Mouse (Mus musculus) kidney, postnatal 0 days (tissue): Measurements from ENCODE around the gene Serpinb5. TPM values are rescaled to one million over a fixed set of nuclear protein-coding genes. Genes with fewer than 3 reads are reported as not detected.

ENCODE experiments used
- ATAC-seq: fragments of 200-750 bp; cut with Nextera tagmentation; replicated peaks from 2 replicates; pipeline ENCODE4 v1.8.0; 2017; ENCODE audit warnings: low read depth, moderate number of reproducible peaks, moderate TSS enrichment, moderate library complexity; ENCODE audit not compliant: low FRiP score
- DNase-seq: peaks from one replicate; pipeline ENCODE4 v3.0.0-alpha.2; 2016; ENCODE audit warnings: low spot score
- H3K27ac ChIP-seq: fragments of 300-500 bp; sonication (generic); 2 replicates; pipeline ENCODE4 v1.5.1; 2014; ENCODE audit warnings: mild to moderate bottlenecking
- H3K27me3 ChIP-seq: fragments of 300-500 bp; sonication (generic); 2 replicates; pipeline ENCODE4 v1.6.1; 2014; ENCODE audit warnings: low read length, mixed read lengths; ENCODE audit not compliant: insufficient read depth
- H3K36me3 ChIP-seq: fragments of 300-500 bp; sonication (generic); 2 replicates; pipeline ENCODE4 v1.6.1; 2014; ENCODE audit warnings: low read length, mixed read lengths; ENCODE audit not compliant: insufficient read depth
- H3K4me1 ChIP-seq: fragments of 300-500 bp; sonication (generic); replicated peaks from 2 replicates; pipeline ENCODE4 v1.6.1; 2014; ENCODE audit warnings: antibody characterized with exemption, low read length, mixed read lengths; ENCODE audit not compliant: insufficient read depth
- H3K4me2 ChIP-seq: fragments of 300-500 bp; sonication (generic); 2 replicates; pipeline ENCODE4 v1.6.1; 2014; ENCODE audit warnings: mild to moderate bottlenecking, low read length, moderate library complexity, mixed read lengths
- H3K4me3 ChIP-seq: fragments of 300-500 bp; sonication (generic); replicated peaks from 2 replicates; pipeline ENCODE4 v1.5.1; 2014; ENCODE audit warnings: low read depth, low read length
- H3K9ac ChIP-seq: fragments of 300-500 bp; sonication (generic); 2 replicates; pipeline ENCODE4 v1.6.1; 2014; ENCODE audit warnings: low read depth, low read length
- H3K9me3 ChIP-seq: fragments of 300-500 bp; sonication (generic); replicated peaks from 2 replicates; pipeline ENCODE4 v1.6.1; 2016; ENCODE audit warnings: low read length, inconsistent platforms, mixed read lengths
- CTCF ChIP-seq: IDR thresholded peaks from 2 replicates; pipeline ENCODE4 v1.5.1; 2016; ENCODE audit warnings: antibody characterized with exemption, low read depth, mild to moderate bottlenecking, moderate library complexity
- WGBS: fragments of 180-500 bp; shearing (Covaris S2); extraction: QIAGEN DNeasy Blood & Tissue Kit; methylation state at CpG from one replicate; pipeline ENCODE4 v1.1.7; 2014; 5-methylcytosine and 5-hydroxymethylcytosine counted together
- polyA plus RNA-seq: library from polyadenylated mRNA; unstranded; fragments of >200 nt; fragmentation: Nextera tagmentation; extraction: Ambion mirVana; gene quantifications from 2 replicates; pipeline ENCODE4 v1.2.1, GENCODE M21; 2015

The Serpinb5 gene
- polyA plus RNA-seq = 0.51 and 0.72 TPM in 2 replicates

DNA sequence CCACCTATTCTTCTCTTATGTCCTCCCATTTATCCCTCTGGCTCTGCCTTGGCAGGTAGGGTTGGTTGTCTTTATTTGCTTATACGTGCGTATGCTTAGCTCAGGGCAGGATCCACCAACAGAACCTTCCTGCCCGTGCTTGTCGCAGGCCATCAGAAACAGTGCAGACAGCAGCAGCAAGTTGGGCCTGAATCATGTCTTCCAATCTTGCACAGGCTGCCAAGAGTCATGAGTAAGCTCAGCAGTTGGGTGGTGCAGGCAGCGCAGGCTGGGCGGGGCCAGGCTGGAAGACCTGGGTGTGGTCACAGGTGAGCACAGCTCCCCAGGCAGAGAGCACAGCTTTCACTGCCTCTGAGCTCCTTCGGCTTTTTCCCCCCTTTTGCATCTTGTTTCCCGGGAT is at the start of gene Serpinb5:
Serpinb5 (plus strand) TSS at position 327 of the 400 bp plus-strand sequence.
- ATAC-seq = no peak
- TF ChIP-seq CTCF = no peak
- Histone ChIP-seq H3K9me3 (no peaks in the 10 kb centered on the region), H3K27ac (no peak within 1 kb of the TSS), H3K4me3 (no peak within 1 kb of the TSS), H3K4me1 (no peaks in the 10 kb centered on the region), H3K27me3 (no peaks in the 10 kb centered on the region), H3K36me3 (no peaks in the 10 kb centered on the region), H3K4me2 (no peak within 1 kb of the TSS), H3K9ac (no peak within 1 kb of the TSS)
- DNase-seq = no peak
- 64% methylated on average over 8 of the region's 8 CpGs for WGBS

GRCm38 (mm10) chr1:106814864-106815263 is 46.1 kb upstream of the Serpinb5 start:
- H3K27ac ChIP-seq = no peak overlapping the region
- no peaks in the 10 kb centered on the region for H3K27me3 ChIP-seq
- no peak overlapping the region for H3K4me2 ChIP-seq
- no peak overlapping the region for H3K9ac ChIP-seq
- ATAC-seq = no peak
- no peaks in the 10 kb centered on the region for H3K9me3 ChIP-seq
- no peaks in the 10 kb centered on the region for H3K36me3 ChIP-seq
- no peak for TF ChIP-seq CTCF
- DNase-seq = no peak
- H3K4me1 ChIP-seq = no peaks in the 10 kb centered on the region
- WGBS = 61% methylated on average over 5 of the region's 5 CpGs
- no peak overlapping the region for H3K4me3 ChIP-seq

GRCm38 (mm10) chr1:106815265-106815664 is 45.7 kb upstream of the Serpinb5 start:
- no peak overlapping the region for H3K4me2 ChIP-seq
- H3K27me3 ChIP-seq = no peaks in the 10 kb centered on the region
- H3K4me3 ChIP-seq = no peak overlapping the region
- TF ChIP-seq CTCF = no peak
- H3K9me3 ChIP-seq = no peaks in the 10 kb centered on the region
- 85% methylated on average over 6 of the region's 6 CpGs for WGBS
- no peak overlapping the region for H3K27ac ChIP-seq
- no peak overlapping the region for H3K9ac ChIP-seq
- H3K4me1 ChIP-seq = no peaks in the 10 kb centered on the region
- ATAC-seq (no peak), DNase-seq (no peak)
- H3K36me3 ChIP-seq = no peaks in the 10 kb centered on the region

DNA sequence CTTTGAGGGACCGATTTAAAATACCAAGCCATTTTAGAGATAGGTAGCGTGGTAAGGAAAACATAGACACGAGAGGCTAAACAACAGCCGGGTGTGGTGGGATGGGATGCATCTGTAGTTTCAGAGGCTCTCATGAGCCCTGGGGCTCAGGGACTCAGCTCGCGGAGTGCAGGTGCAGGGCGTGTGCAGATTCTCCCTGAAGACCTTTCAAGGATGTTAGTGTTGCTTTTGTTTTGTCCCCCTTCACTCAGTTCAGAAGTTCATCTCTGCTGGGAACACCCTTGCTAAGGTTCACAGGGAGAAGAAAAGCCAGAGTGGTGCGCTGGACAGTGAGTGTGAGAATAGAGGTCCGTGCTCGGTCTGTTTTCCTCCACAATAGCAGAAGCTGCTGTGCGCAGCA is 44.2 kb upstream of the Serpinb5 start:
- no peak overlapping the region for H3K4me3 ChIP-seq
- H3K36me3 ChIP-seq = no peaks in the 10 kb centered on the region
- H3K9me3 ChIP-seq = no peaks in the 10 kb centered on the region
- 81% methylated on average over 11 of the region's 11 CpGs for WGBS
- no peak for DNase-seq
- no peaks in the 10 kb centered on the region for H3K4me1 ChIP-seq
- TF ChIP-seq CTCF = no peak
- no peak for ATAC-seq
- no peak overlapping the region for H3K27ac ChIP-seq
- H3K9ac ChIP-seq = no peak overlapping the region
- H3K4me2 ChIP-seq = no peak overlapping the region
- no peaks in the 10 kb centered on the region for H3K27me3 ChIP-seq

DNA sequence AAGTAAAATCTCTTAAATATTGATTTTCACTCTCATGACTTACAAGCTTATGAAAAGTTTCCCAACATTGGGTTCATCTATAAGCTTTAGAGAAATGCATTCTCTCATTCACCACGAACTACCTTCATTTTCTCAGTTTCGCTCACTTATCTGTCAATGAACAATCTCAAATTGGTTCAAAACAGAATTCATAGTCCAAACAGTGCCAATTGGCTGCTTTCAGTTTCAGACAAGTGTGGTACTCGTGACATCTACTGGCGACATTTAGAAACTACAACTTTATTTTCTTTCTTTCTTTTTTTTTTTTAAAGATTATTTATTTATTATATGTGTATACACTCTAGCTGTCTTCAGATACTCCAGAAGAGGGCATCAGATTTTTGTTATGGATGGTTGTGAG is 42.6 kb upstream of the Serpinb5 start:
- Histone ChIP-seq H3K9me3 (no peaks in the 10 kb centered on the region), H3K27ac (no peak overlapping the region), H3K27me3 (no peaks in the 10 kb centered on the region), H3K4me2 (no peak overlapping the region), H3K9ac (no peak overlapping the region), H3K4me1 (no peaks in the 10 kb centered on the region), H3K4me3 (no peak overlapping the region), H3K36me3 (no peaks in the 10 kb centered on the region)
- ATAC-seq = no peak
- DNase-seq = peak; percentile 77
- WGBS = 24% methylated on average over 4 of the region's 4 CpGs
- TF ChIP-seq CTCF = peak; percentile 74

- Histone ChIP-seq H3K27me3 (no peaks in the 10 kb centered on the region), H3K4me3 (no peak overlapping the region), H3K36me3 (no peaks in the 10 kb centered on the region), H3K9me3 (no peaks in the 10 kb centered on the region), H3K9ac (no peak overlapping the region), H3K27ac (no peak overlapping the region), H3K4me2 (no peak overlapping the region), H3K4me1 (no peaks in the 10 kb centered on the region)
- no peak for TF ChIP-seq CTCF
- no peak for DNase-seq
- no peak for ATAC-seq
- 66% methylated on average over 3 of the region's 3 CpGs for WGBS
Measured at GRCm38 (mm10) chr1:106822297-106822696, 38.7 kb upstream of the Serpinb5 start.

DNA sequence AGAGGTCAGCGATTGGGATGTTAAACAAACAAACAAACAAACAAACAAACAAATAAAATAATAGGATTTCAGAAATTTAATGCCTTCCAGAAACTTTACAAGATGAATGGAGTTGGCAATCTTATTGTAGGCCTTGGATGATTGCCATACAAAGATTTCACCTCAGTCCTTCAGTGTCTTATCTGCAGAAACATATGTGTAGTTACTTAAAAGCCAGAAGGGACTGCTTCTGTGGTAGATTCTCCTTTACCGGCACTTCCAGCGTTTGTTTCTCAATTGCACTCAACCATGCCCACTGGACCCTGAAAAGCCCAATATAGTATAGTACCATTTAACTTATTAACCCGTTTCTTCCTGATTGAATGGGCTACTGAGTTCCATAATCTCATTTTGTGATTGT is 32.2 kb upstream of the Serpinb5 start:
- ATAC-seq = no peak
- DNase-seq = no peak
- Histone ChIP-seq H3K4me3 (no peak overlapping the region), H3K36me3 (no peaks in the 10 kb centered on the region), H3K27me3 (no peaks in the 10 kb centered on the region), H3K4me1 (no peaks in the 10 kb centered on the region), H3K4me2 (no peak overlapping the region), H3K9ac (no peak overlapping the region), H3K27ac (no peak overlapping the region), H3K9me3 (no peaks in the 10 kb centered on the region)
- no peak for TF ChIP-seq CTCF
- 56% methylated on average over 4 of the region's 4 CpGs for WGBS
